Mouse (Mus musculus): Measurements from ENCODE around the gene Prima1.

The Prima1 gene

GRCm38 (mm10) chr12:103226121-103226520, 15.8 kb downstream of the Prima1 start:
- in situ Hi-C loops (cut with MseI, MboI): no loop called here

- in situ Hi-C loops (cut with MseI, MboI): no loop called here
These were observed 18.3 kb downstream of the Prima1 start for GRCm38 (mm10) chr12:103223671-103224070.

GRCm38 (mm10) chr12:103215877-103216610, 25.9 kb downstream of the Prima1 start:
- in situ Hi-C loops (cut with MseI, MboI): no loop called here

- in situ Hi-C loops (cut with MseI, MboI): no loop called here
These were observed 27.2 kb downstream of the Prima1 start for GRCm38 (mm10) chr12:103214797-103215196.

- in situ Hi-C loops (cut with MseI, MboI): no loop called here
These were observed 27.7 kb downstream of the Prima1 start for GRCm38 (mm10) chr12:103214270-103214669.

- in situ Hi-C loops (cut with MseI, MboI): no loop called here
These were observed 28.4 kb downstream of the Prima1 start for GRCm38 (mm10) chr12:103213591-103213990.

- in situ Hi-C loops (cut with MseI, MboI): no loop called here
These were observed 30.9 kb downstream of the Prima1 start for GRCm38 (mm10) chr12:103211078-103211477.

GRCm38 (mm10) chr12:103209581-103209980, 32.4 kb downstream of the Prima1 start:
- in situ Hi-C loops (cut with MseI, MboI): no loop called here

GRCm38 (mm10) chr12:103205561-103205960, 36.4 kb downstream of the Prima1 start:
- in situ Hi-C loops (cut with MseI, MboI): no loop called here

- in situ Hi-C loops (cut with MseI, MboI): no loop called here
These were observed 39.1 kb downstream of the Prima1 start for GRCm38 (mm10) chr12:103202592-103203544.

- in situ Hi-C loops (cut with MseI, MboI): no loop called here
These were observed 49.0 kb downstream of the Prima1 start for GRCm38 (mm10) chr12:103192996-103193395.

- in situ Hi-C loops (cut with MseI, MboI): no loop called here
These were observed 52.2 kb downstream of the Prima1 start for GRCm38 (mm10) chr12:103189771-103190170.

- in situ Hi-C loops (cut with MseI, MboI): no loop called here
These were observed 53.7 kb downstream of the Prima1 start for GRCm38 (mm10) chr12:103188223-103188622.

GRCm38 (mm10) chr12:103187020-103187419, 54.9 kb downstream of the Prima1 start:
- in situ Hi-C loops (cut with MseI, MboI): no loop called here

GRCm38 (mm10) chr12:103183057-103183456, 58.9 kb downstream of the Prima1 start:
- in situ Hi-C loops (cut with MseI, MboI): no loop called here

GRCm38 (mm10) chr12:103168892-103169291, 73.1 kb downstream of the Prima1 start:
- in situ Hi-C loops (cut with MseI, MboI): no loop called here

GRCm38 (mm10) chr12:103164101-103165030, 77.6 kb downstream of the Prima1 start:
- in situ Hi-C loops (cut with MseI, MboI): no loop called here

- in situ Hi-C loops (cut with MseI, MboI): no loop called here
These were observed 78.4 kb downstream of the Prima1 start for GRCm38 (mm10) chr12:103163596-103163995.

- in situ Hi-C loops (cut with MseI, MboI): no loop called here
These were observed 81.2 kb downstream of the Prima1 start for GRCm38 (mm10) chr12:103160721-103161120.

- in situ Hi-C loops (cut with MseI, MboI): no loop called here
These were observed 82.9 kb downstream of the Prima1 start for GRCm38 (mm10) chr12:103159016-103159415.

- in situ Hi-C loops (cut with MseI, MboI): no loop called here
These were observed 84.6 kb downstream of the Prima1 start for GRCm38 (mm10) chr12:103157129-103157910.

All from mouse trophoblast stem cell (cell line).